Mouse (Mus musculus) spleen, adult 2 months (tissue): Measurements from ENCODE around the gene Fut11.

ENCODE experiments used
- CTCF ChIP-seq: fragments of 200-500 bp; IDR thresholded peaks from 2 replicates; pipeline ENCODE4 v1.5.1; 2011; ENCODE audit warnings: mild to moderate bottlenecking, inconsistent platforms; ENCODE audit not compliant: insufficient read depth, insufficient read length, insufficient replicate concordance; ENCODE audit errors: extremely low read depth
- POLR2A ChIP-seq: fragments of 200-500 bp; IDR thresholded peaks from 2 replicates; pipeline ENCODE4 v1.6.1; 2011; ENCODE audit warnings: low read depth, low read length, inconsistent platforms

DNA sequence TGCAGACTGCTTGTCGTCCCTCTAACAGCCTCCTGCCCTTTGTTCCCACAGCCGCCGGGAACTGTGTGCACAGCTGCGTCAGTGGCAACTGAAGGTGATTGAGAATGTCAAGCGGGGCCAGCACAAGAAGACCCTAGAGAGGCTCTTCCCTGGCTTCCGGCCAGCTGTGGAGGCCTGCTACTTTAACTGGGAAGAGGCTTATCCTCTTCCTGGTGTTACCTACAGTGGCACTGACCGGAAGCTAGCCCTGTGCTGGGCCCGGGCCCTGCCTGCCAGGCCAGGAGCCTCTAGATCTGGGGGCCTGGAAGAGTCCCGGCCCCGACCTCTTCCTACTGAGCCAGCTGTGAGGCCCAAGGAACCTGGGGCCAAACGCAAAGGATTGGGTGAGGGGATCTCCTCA is 19.1 kb downstream of the Fut11 start:
- no peak for TF ChIP-seq POLR2A
- no peak for TF ChIP-seq CTCF
